Mouse (Mus musculus): ENCODE data around the gene Icosl.

GRCm38 (mm10) chr10:78127931-78128330, 58.8 kb downstream of the Icosl start:
- TF ChIP-seq TAL1 (IDR thresholded peaks at IDR 0.05; ENCODE audit: low read length) (no peak), GATA1 (IDR thresholded peaks at IDR 0.05; ENCODE audit: low read length) (no peak)

Data from erythroblast, embryonic 14.5 days (primary cell).